Mouse (Mus musculus) C2C12 (cell line): ENCODE data around the gene Limd1. TPM values are rescaled to one million over a fixed set of nuclear protein-coding genes. Genes with fewer than 3 reads are reported as not detected.

Source experiments
- H3K27me3 ChIP-seq: one replicate; pipeline ENCODE4 v1.6.1; 2011; ENCODE audit not compliant: control insufficient read depth, insufficient read depth, insufficient read length
- H3K36me3 ChIP-seq: one replicate; pipeline ENCODE4 v1.6.1; 2011; ENCODE audit not compliant: control insufficient read depth, insufficient read depth
- H3K4me3 ChIP-seq: one replicate; pipeline ENCODE4 v1.5.1; 2011; ENCODE audit warnings: mild to moderate bottlenecking, control low read depth; ENCODE audit not compliant: poor library complexity, insufficient read depth, severe bottlenecking
- H3K79me2 ChIP-seq: one replicate; pipeline ENCODE4 v1.6.1; 2011; ENCODE audit not compliant: control insufficient read depth, insufficient read depth
- H3K79me3 ChIP-seq: one replicate; pipeline ENCODE4 v1.6.1; 2011; ENCODE audit warnings: low read depth, control low read depth
- H3ac ChIP-seq: one replicate; pipeline ENCODE3; 2011; ENCODE audit warnings: low read depth; ENCODE audit not compliant: control insufficient read depth, insufficient read length
- CEBPB ChIP-seq: IDR thresholded peaks from one replicate; pipeline ENCODE4 v1.6.1; 2011; ENCODE audit warnings: low read depth, mild to moderate bottlenecking, control low read depth, moderate library complexity
- CTCF ChIP-seq: IDR thresholded peaks from one replicate; pipeline ENCODE4 v1.5.1; 2011; ENCODE audit not compliant: control insufficient read depth, insufficient read depth, insufficient read length
- FOSL1 ChIP-seq: IDR thresholded peaks from one replicate; pipeline ENCODE4 v1.8.0; 2011; ENCODE audit warnings: mild to moderate bottlenecking, low read length; ENCODE audit not compliant: poor library complexity, insufficient read depth, severe bottlenecking
- MAX ChIP-seq: IDR thresholded peaks from one replicate; pipeline ENCODE4 v1.6.1; 2011; ENCODE audit warnings: mild to moderate bottlenecking, control low read depth
- MYOD1 ChIP-seq: IDR thresholded peaks from one replicate; pipeline ENCODE4 v1.6.1; 2011; ENCODE audit warnings: low read depth; ENCODE audit not compliant: control insufficient read depth, insufficient read length
- MYOG ChIP-seq: IDR thresholded peaks from one replicate; pipeline ENCODE4 v1.6.1; 2011; ENCODE audit not compliant: control insufficient read depth, insufficient read length; ENCODE audit errors: extremely low read depth
- USF1 ChIP-seq: IDR thresholded peaks from one replicate; pipeline ENCODE4 v1.6.1; 2011; ENCODE audit warnings: low read depth, mild to moderate bottlenecking, control low read depth, moderate library complexity
- polyA plus RNA-seq: library from polyadenylated mRNA; unstranded; fragments of >200 nt; fragmentation: generic; extraction: Trizol; gene quantifications from one replicate; pipeline ENCODE4 v1.2.1, GENCODE M21; 2012; ENCODE audit warnings: missing spikeins

Limd1 gene
- polyA plus RNA-seq, 1 experiment: 20.0 TPM

GRCm38 (mm10) chr9:123531234-123531633 lies 52.7 kb downstream of the Limd1 start:
- no peak for TF ChIP-seq MYOG
- no peak for TF ChIP-seq MYOD1
- no peak for TF ChIP-seq USF1
- no peak for TF ChIP-seq FOSL1
- no peak for TF ChIP-seq CTCF
- H3K4me3 ChIP-seq: no peak overlapping the region
- H3K36me3 ChIP-seq: no peaks in the 10 kb centered on the region
- H3K27me3 ChIP-seq: no peaks in the 10 kb centered on the region
- H3K79me3 ChIP-seq: peaks cover 35% of the 10 kb centered on the region
- H3K79me2 ChIP-seq: peaks cover 66% of the 10 kb centered on the region
- no peak overlapping the region for H3ac ChIP-seq

- peaks cover 30% of the 10 kb centered on the region for H3K79me3 ChIP-seq
- TF ChIP-seq MYOG: no peak
- no peak overlapping the region for H3K4me3 ChIP-seq
- no peaks in the 10 kb centered on the region for H3K36me3 ChIP-seq
- H3ac ChIP-seq: no peak overlapping the region
- H3K79me2 ChIP-seq: peaks cover 91% of the 10 kb centered on the region
- no peaks in the 10 kb centered on the region for H3K27me3 ChIP-seq
Measured at GRCm38 (mm10) chr9:123536613-123537012, 58.1 kb downstream of the Limd1 start.

- Histone ChIP-seq H3K79me2 (peaks cover 82% of the 10 kb centered on the region), H3K36me3 (peaks cover under 1% of the 10 kb centered on the region), H3K27me3 (no peaks in the 10 kb centered on the region), H3K79me3 (peaks cover 17% of the 10 kb centered on the region), H3K4me3 (no peak overlapping the region), H3ac (no peak overlapping the region)
- TF ChIP-seq USF1 (no peak), MAX (no peak), MYOG (no peak), MYOD1 (no peak), CTCF (no peak), CEBPB (no peak), FOSL1 (no peak)
Measured at GRCm38 (mm10) chr9:123538189-123538588, 59.7 kb downstream of the Limd1 start.

GRCm38 (mm10) chr9:123539093-123539492 lies 60.6 kb downstream of the Limd1 start:
- Histone ChIP-seq H3K4me3 (no peak overlapping the region), H3ac (no peak overlapping the region), H3K36me3 (peaks cover 10% of the 10 kb centered on the region), H3K27me3 (no peaks in the 10 kb centered on the region), H3K79me2 (peaks cover 73% of the 10 kb centered on the region), H3K79me3 (peaks cover 15% of the 10 kb centered on the region)
- TF ChIP-seq MAX (no peak), CEBPB (no peak), MYOG (no peak)

GRCm38 (mm10) chr9:123539823-123540222 lies 61.3 kb downstream of the Limd1 start:
- Histone ChIP-seq H3K79me2 (peaks cover 66% of the 10 kb centered on the region), H3K27me3 (no peaks in the 10 kb centered on the region), H3ac (no peak overlapping the region), H3K36me3 (peaks cover 10% of the 10 kb centered on the region), H3K79me3 (peaks cover 11% of the 10 kb centered on the region), H3K4me3 (no peak overlapping the region)
- TF ChIP-seq FOSL1: no peak
- no peak for TF ChIP-seq CEBPB
- no peak for TF ChIP-seq CTCF
- no peak for TF ChIP-seq USF1
- TF ChIP-seq MYOG: no peak
- no peak for TF ChIP-seq MAX
- TF ChIP-seq MYOD1: no peak

- no peaks in the 10 kb centered on the region for H3K79me2 ChIP-seq
- no peaks in the 10 kb centered on the region for H3K27me3 ChIP-seq
- TF ChIP-seq USF1: no peak
- no peak for TF ChIP-seq FOSL1
- TF ChIP-seq MYOG: no peak
- H3K79me3 ChIP-seq: no peaks in the 10 kb centered on the region
- H3K4me3 ChIP-seq: no peak overlapping the region
- peaks cover 50% of the 10 kb centered on the region for H3K36me3 ChIP-seq
- no peak overlapping the region for H3ac ChIP-seq
Measured at GRCm38 (mm10) chr9:123554599-123554998, 76.1 kb downstream of the Limd1 start.

Other genes starting within 250 kb of the Limd1 start
- gene Tmem158, start 217.9 kb upstream of the Limd1 start, polyA plus RNA-seq: 9.6 TPM
- 480 TPM for gene Lars2, start 111.8 kb upstream of the Limd1 start, polyA plus RNA-seq
- gene Sacm1l, start 51.1 kb downstream of the Limd1 start, polyA plus RNA-seq: 9.1 TPM
- 0.02 TPM for gene Slc6a20b, start 153.9 kb downstream of the Limd1 start, polyA plus RNA-seq
- gene Ccr9, start 199.7 kb downstream of the Limd1 start, polyA plus RNA-seq: 0.01 TPM
- gene Slc6a20a, start 200.2 kb downstream of the Limd1 start, polyA plus RNA-seq: not detected
- 3.3 TPM for gene Lztfl1, start 239.0 kb downstream of the Limd1 start, polyA plus RNA-seq